Mouse (Mus musculus) heart, adult 2 months (tissue): ENCODE data around the gene Syngr3. TPM values are rescaled to one million over a fixed set of nuclear protein-coding genes. Genes with fewer than 3 reads are reported as not detected.

Experiments used
- DNase-seq, 2 experiments: peaks; one replicate each; pipeline ENCODE4 v3.0.0; 2021
- H3K27ac ChIP-seq: fragments of 200-600 bp; 2 replicates; pipeline ENCODE4 v1.8.1; 2022
- H3K27me3 ChIP-seq: fragments of 200-500 bp; 2 replicates; pipeline ENCODE4 v1.6.1; 2012; ENCODE audit warnings: mild to moderate bottlenecking, low read length, inconsistent platforms, mixed read lengths; ENCODE audit not compliant: control insufficient read depth, insufficient read depth
- H3K36me3 ChIP-seq: fragments of 200-500 bp; 2 replicates; pipeline ENCODE4 v1.6.1; 2012; ENCODE audit warnings: low read length, inconsistent platforms; ENCODE audit not compliant: control insufficient read depth, insufficient read depth
- H3K4me1 ChIP-seq: fragments of 200-500 bp; 2 replicates; pipeline ENCODE4 v1.6.1; 2011; ENCODE audit warnings: low read length; ENCODE audit not compliant: control insufficient read depth, insufficient read depth
- H3K4me3 ChIP-seq: fragments of 200-600 bp; 2 replicates; pipeline ENCODE4 v1.8.1; 2022
- H3K79me2 ChIP-seq: fragments of 200-500 bp; replicated peaks from 2 replicates; pipeline ENCODE4 v1.6.1; 2012; ENCODE audit warnings: mild to moderate bottlenecking, inconsistent platforms, low read length, moderate library complexity, mixed read lengths; ENCODE audit not compliant: control insufficient read depth, insufficient read depth
- H3K9ac ChIP-seq: fragments of 200-500 bp; 2 replicates; pipeline ENCODE4 v1.6.1; 2012; ENCODE audit warnings: low read depth, mild to moderate bottlenecking, control low read depth, inconsistent platforms, low read length, mixed read lengths
- CTCF ChIP-seq: fragments of 200-600 bp; IDR thresholded peaks from 2 replicates; pipeline ENCODE4 v1.8.1; 2022; ENCODE audit warnings: antibody characterized with exemption, mild to moderate bottlenecking, moderate library complexity
- EP300 ChIP-seq: fragments of 200-500 bp; IDR thresholded peaks from 2 replicates; pipeline ENCODE4 v1.6.1; 2011; ENCODE audit warnings: low read depth, low read length, control low read depth; ENCODE audit not compliant: insufficient read depth
- POLR2A ChIP-seq: fragments of 200-500 bp; IDR thresholded peaks from 2 replicates; pipeline ENCODE4 v1.6.1; 2011; ENCODE audit warnings: mild to moderate bottlenecking, low read depth, low read length, control low read depth; ENCODE audit not compliant: insufficient read depth
- WGBS: fragments of 180-500 bp; shearing (Covaris S2); methylation state at CpG from one replicate; pipeline ENCODE4 v1.1.7; 2018; 5-methylcytosine and 5-hydroxymethylcytosine counted together
- intact Hi-C: fragments of 180-260 bp; cut with DNase I; formaldehyde crosslinking; loops from one replicate; pipeline ENCODE4 v1.15.1; 2025
- polyA plus RNA-seq: library from polyadenylated mRNA; depleted of rRNA; stranded (reverse); fragments of >200 nt; gene quantifications from 2 replicates; pipeline ENCODE4 v1.2.3, GENCODE M21; 2012
- total RNA-seq, 2 experiments: library from RNA; stranded (reverse); gene quantifications; 2 replicates each; pipeline ENCODE4 v1.2.3; 2021

The Syngr3 gene
- total and polyA plus RNA-seq, 3 experiments: 0.16 to 0.43 (median 0.30) TPM

DNA sequence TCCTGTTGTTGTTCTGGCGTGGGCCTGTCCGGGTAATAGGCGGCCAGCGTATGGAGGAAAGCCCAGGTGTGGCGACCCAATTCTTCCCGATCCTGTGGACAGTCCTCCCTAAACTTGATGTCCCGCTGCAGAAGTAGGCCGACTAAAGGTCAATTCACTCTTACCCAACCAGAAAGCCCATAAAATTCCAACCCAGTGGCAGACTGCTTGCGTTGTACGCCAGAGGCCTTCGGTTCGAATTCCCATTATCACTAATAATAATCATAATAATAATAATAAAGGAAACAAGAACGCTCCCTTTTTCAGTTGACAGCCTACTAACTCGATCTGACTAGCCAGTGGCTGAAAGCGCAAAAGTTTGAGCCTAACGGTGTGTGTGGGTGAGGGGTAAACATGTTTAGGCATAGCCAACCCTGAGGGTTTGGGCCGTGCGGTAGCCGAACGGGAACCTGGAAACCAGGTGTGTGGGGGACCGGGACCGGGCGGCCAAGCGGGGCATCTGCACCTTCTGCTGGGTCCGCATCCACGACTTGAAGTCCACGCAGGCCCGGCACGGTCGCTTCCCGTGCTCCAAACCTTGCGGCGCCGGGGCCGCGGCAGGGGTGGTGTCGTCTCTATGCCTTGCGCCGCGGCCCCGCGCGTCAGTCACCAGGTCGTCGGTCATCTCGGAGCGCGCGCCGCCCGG, 5.7 kb upstream of the Syngr3 start:
- TF ChIP-seq POLR2A (no peak), CTCF (no peak), EP300 (no peak)
- Histone ChIP-seq H3K9ac (peak overlapping the region; percentile 84), H3K79me2 (no peaks in the 10 kb centered on the region), H3K27me3 (no peaks in the 10 kb centered on the region), H3K27ac (peak overlapping the region; percentile 79), H3K4me1 (no peaks in the 10 kb centered on the region; the same call in 1 of the 2 replicates), H3K36me3 (no peaks in the 10 kb centered on the region), H3K4me3 (peak overlapping the region; percentile 49)
- DNase-seq: no peak
- WGBS: 11% methylated on average over 51 of the region's 51 CpGs
- intact Hi-C loops: loop anchor here (1.0 to 2.0 kb wide), 2 partner anchors 12 to 19 kb away; partner anchors contain the start of gene Tbl3

DNA sequence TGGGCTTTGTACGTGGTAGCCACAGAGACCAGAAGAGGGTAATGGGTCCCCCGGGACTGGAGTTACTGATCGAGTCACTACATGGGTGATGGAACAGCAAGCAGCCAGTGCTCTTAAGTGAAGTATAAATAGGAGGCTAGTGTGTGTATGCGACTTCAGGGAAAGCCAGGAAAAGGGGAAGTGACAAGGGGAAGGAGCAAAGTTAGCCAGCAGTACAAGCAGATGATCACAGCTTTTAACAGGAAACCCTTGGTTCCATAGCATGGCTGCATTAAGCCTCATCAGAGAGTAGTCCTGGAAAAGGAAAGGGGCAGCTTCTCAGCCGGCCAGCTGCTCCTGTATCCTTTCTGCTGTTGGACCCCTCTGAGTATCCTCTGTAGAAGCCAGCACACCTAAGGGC, 2.6 kb upstream of the Syngr3 start:
- H3K4me1 ChIP-seq: no peaks in the 10 kb centered on the region; the same call in 1 of the 2 replicates
- no peak overlapping the region for H3K9ac ChIP-seq
- WGBS: 64% methylated on average over 5 of the region's 5 CpGs
- peaks cover 4% of the 10 kb centered on the region for H3K27me3 ChIP-seq
- no peaks in the 10 kb centered on the region for H3K36me3 ChIP-seq
- H3K79me2 ChIP-seq: no peaks in the 10 kb centered on the region
- H3K4me3 ChIP-seq: no peak overlapping the region
- H3K27ac ChIP-seq: no peak overlapping the region
- DNase-seq: no peak
- intact Hi-C loops: no loop called here
- no peak for TF ChIP-seq EP300
- no peak for TF ChIP-seq CTCF
- TF ChIP-seq POLR2A: no peak

DNA sequence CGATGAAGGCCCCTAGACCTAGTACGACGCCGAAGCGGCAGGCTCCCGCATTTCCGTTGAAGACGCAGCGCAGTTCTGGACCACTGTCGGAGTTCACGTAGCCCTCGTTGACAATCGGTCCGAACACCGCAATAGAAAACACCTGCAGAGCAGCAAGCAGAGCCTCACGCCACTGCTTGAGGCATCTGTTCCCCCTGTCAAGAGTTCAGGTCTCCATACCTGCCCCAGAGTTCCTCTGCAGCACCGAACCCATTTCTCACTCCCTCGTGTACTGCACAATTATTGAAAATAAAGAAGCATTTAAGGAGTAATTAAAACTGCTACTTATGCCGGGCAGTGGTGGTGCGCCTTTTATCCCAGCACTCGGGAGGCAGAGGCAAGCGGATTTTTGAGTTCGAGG, 2.2 kb downstream of the Syngr3 start:
- Histone ChIP-seq H3K36me3 (no peaks in the 10 kb centered on the region), H3K9ac (peak overlapping the region; percentile 43), H3K79me2 (no peaks in the 10 kb centered on the region), H3K4me3 (peak overlapping the region; percentile 33), H3K4me1 (no peaks in the 10 kb centered on the region), H3K27me3 (peaks cover 4% of the 10 kb centered on the region), H3K27ac (no peak overlapping the region)
- DNase-seq: no peak
- intact Hi-C loops: no loop called here
- TF ChIP-seq CTCF: no peak
- TF ChIP-seq POLR2A: no peak
- TF ChIP-seq EP300: no peak
- 23% methylated on average over 23 of the region's 23 CpGs for WGBS

DNA sequence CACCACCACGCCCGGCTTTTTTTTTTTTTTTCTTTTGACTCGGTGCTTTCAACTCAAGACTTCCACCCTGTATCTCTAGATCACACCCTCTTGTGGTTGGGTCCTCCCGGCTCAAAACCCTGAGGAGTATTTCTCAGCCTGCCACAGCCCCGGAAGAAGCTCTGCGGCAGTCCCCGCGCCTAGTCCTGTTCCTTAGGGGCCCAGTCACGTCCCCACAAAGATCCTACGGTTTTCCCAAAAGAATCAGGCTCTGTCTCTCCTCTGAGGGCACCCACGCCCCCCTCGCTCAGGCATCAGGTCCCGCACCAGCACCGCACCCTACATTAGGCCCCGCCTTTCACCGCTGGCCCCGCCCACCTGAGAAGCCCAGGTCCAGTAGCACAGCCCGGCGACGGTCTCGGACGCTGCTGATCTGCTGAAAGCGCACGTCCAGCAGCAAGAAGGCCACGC, 2.6 kb downstream of the Syngr3 start:
- H3K79me2 ChIP-seq: no peaks in the 10 kb centered on the region

DNA sequence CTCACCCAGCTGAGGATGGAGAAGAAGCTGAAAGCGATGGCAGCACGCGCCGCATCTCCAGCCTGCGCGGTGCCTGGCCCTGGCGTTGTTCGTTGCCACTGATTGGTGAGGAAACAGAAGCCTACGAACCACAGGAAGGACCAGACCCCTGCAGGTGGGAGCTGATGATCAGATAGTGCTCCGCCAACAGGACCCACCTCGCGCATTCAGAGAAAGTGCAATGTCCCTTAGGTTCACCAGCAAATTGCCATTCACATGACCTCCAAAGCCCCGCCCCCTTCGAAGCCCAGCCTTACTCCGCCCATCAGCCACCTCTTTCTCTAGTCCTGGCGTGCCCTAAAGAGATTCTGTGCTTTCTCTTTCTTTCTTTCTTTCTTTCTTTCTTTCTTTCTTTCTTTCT, 3.2 kb downstream of the Syngr3 start:
- Histone ChIP-seq H3K4me3 (no peak overlapping the region), H3K9ac (no peak overlapping the region), H3K27ac (no peak overlapping the region), H3K79me2 (no peaks in the 10 kb centered on the region), H3K27me3 (peaks cover 4% of the 10 kb centered on the region), H3K4me1 (no peaks in the 10 kb centered on the region), H3K36me3 (no peaks in the 10 kb centered on the region)
- no peak for TF ChIP-seq POLR2A
- TF ChIP-seq CTCF: no peak
- no peak for TF ChIP-seq EP300
- DNase-seq: no peak
- intact Hi-C loops: no loop called here
- WGBS: 43% methylated on average over 16 of the region's 16 CpGs

More for the DNA sequence above, 2.6 kb downstream of the Syngr3 start:
- intact Hi-C loops: no loop called here
- H3K36me3 ChIP-seq: no peaks in the 10 kb centered on the region
- TF ChIP-seq POLR2A (no peak), CTCF (no peak)
- peak; percentile 58 to 68 for DNase-seq
- H3K4me1 ChIP-seq: no peaks in the 10 kb centered on the region
- peaks cover 4% of the 10 kb centered on the region for H3K27me3 ChIP-seq
- no peak overlapping the region for H3K27ac ChIP-seq
- peak overlapping the region; percentile 33 for H3K4me3 ChIP-seq
- H3K9ac ChIP-seq: peak overlapping the region; percentile 43
- 2% methylated on average over 24 of the region's 25 CpGs for WGBS

DNA sequence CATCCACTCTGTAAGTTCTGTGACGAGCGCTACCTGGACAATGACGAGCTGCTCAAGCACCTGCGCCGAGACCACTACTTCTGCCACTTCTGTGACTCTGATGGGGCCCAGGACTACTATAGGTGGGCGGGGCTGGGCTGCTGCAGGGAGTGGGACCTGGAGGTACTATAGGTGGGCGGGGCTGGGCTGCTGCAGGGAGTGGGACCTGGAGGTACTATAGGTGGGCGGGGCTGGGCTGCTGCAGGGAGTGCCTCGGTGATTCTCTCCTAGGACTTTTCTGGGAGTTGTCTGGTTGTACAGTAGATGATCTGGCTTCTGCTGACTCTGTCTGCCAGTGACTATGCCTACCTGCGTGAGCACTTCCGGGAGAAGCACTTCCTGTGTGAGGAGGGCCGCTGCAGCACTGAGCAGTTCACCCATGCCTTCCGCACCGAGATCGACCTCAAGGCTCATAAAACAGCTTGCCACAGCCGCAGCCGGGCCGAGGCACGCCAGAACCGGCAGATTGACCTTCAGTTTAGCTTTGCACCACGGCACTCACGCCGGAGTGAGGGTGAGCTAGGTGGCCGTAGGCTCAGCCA, 12.2 kb downstream of the Syngr3 start:
- TF ChIP-seq EP300 (no peak), POLR2A (no peak), CTCF (no peak)
- no peak for DNase-seq
- Histone ChIP-seq H3K4me1 (peaks cover 3% of the 10 kb centered on the region), H3K27ac (no peak overlapping the region), H3K36me3 (no peaks in the 10 kb centered on the region), H3K4me3 (no peak overlapping the region), H3K9ac (no peak overlapping the region), H3K79me2 (peaks cover 1% of the 10 kb centered on the region; the same call in 1 of the 2 replicates), H3K27me3 (no peaks in the 10 kb centered on the region)
- WGBS: 92% methylated on average over 24 of the region's 24 CpGs
- intact Hi-C loops: loop anchor here (2.0 kb wide), 1 partner anchor 17 kb away; no protein-coding TSS in a partner anchor
